Mouse (Mus musculus): ENCODE measurements around the gene Slc24a3. TPM values are rescaled to one million over a fixed set of nuclear protein-coding genes. Genes with fewer than 3 reads are reported as not detected.

Slc24a3 gene
- polyA plus RNA-seq, 1 experiment: 20.5 TPM

GRCm38 (mm10) chr2:145248185-145248584 lies 80.6 kb downstream of the Slc24a3 start:
- DNase-seq (ENCODE audit: low read depth): no peak
- no peak for TF ChIP-seq CTCF (IDR thresholded peaks at IDR 0.05; ENCODE audit: borderline replicate concordance, extremely low read depth, insufficient read depth, insufficient read length)
- TF ChIP-seq POLR2A (IDR thresholded peaks at IDR 0.05; ENCODE audit: borderline replicate concordance, extremely low read depth, insufficient read depth, insufficient read length, poor library complexity, severe bottlenecking): no peak

GRCm38 (mm10) chr2:145257332-145257731 lies 89.8 kb downstream of the Slc24a3 start:
- TF ChIP-seq CTCF (IDR thresholded peaks at IDR 0.05; ENCODE audit: borderline replicate concordance, extremely low read depth, insufficient read depth, insufficient read length): no peak
- TF ChIP-seq POLR2A (IDR thresholded peaks at IDR 0.05; ENCODE audit: borderline replicate concordance, extremely low read depth, insufficient read depth, insufficient read length, poor library complexity, severe bottlenecking): no peak
- DNase-seq (ENCODE audit: low read depth): peak; percentile 31

- TF ChIP-seq CTCF (IDR thresholded peaks at IDR 0.05; ENCODE audit: borderline replicate concordance, extremely low read depth, insufficient read depth, insufficient read length) (no peak), POLR2A (IDR thresholded peaks at IDR 0.05; ENCODE audit: borderline replicate concordance, extremely low read depth, insufficient read depth, insufficient read length, poor library complexity, severe bottlenecking) (no peak)
- DNase-seq (ENCODE audit: low read depth): no peak
Observed at GRCm38 (mm10) chr2:145257855-145258254, 90.3 kb downstream of the Slc24a3 start.

- TF ChIP-seq CTCF (IDR thresholded peaks at IDR 0.05; ENCODE audit: borderline replicate concordance, extremely low read depth, insufficient read depth, insufficient read length) (no peak), POLR2A (IDR thresholded peaks at IDR 0.05; ENCODE audit: borderline replicate concordance, extremely low read depth, insufficient read depth, insufficient read length, poor library complexity, severe bottlenecking) (no peak)
Observed at GRCm38 (mm10) chr2:145260574-145260973, 93.0 kb downstream of the Slc24a3 start.

GRCm38 (mm10) chr2:145262153-145262552 lies 94.6 kb downstream of the Slc24a3 start:
- TF ChIP-seq POLR2A (IDR thresholded peaks at IDR 0.05; ENCODE audit: borderline replicate concordance, extremely low read depth, insufficient read depth, insufficient read length, poor library complexity, severe bottlenecking) (no peak), CTCF (IDR thresholded peaks at IDR 0.05; ENCODE audit: borderline replicate concordance, extremely low read depth, insufficient read depth, insufficient read length) (no peak)
- DNase-seq (ENCODE audit: low read depth): no peak

More at GRCm38 (mm10) chr2:145260574-145260973, 93.0 kb downstream of the Slc24a3 start:
- DNase-seq (ENCODE audit: low read depth): no peak

- no peak for TF ChIP-seq CTCF (IDR thresholded peaks at IDR 0.05; ENCODE audit: borderline replicate concordance, extremely low read depth, insufficient read depth, insufficient read length)
- TF ChIP-seq POLR2A (IDR thresholded peaks at IDR 0.05; ENCODE audit: borderline replicate concordance, extremely low read depth, insufficient read depth, insufficient read length, poor library complexity, severe bottlenecking): no peak
- DNase-seq (ENCODE audit: low read depth): peak; percentile 10
Observed at GRCm38 (mm10) chr2:145266723-145267122, 99.2 kb downstream of the Slc24a3 start.

- no peak for TF ChIP-seq CTCF (IDR thresholded peaks at IDR 0.05; ENCODE audit: borderline replicate concordance, extremely low read depth, insufficient read depth, insufficient read length)
- no peak for DNase-seq (ENCODE audit: low read depth)
Observed at GRCm38 (mm10) chr2:145268971-145269370, 101.4 kb downstream of the Slc24a3 start.

GRCm38 (mm10) chr2:145269410-145269809 lies 101.9 kb downstream of the Slc24a3 start:
- no peak for DNase-seq (ENCODE audit: low read depth)
- TF ChIP-seq CTCF (IDR thresholded peaks at IDR 0.05; ENCODE audit: borderline replicate concordance, extremely low read depth, insufficient read depth, insufficient read length) (peak; percentile 15; the same call in 1 of the 2 replicates), POLR2A (IDR thresholded peaks at IDR 0.05; ENCODE audit: borderline replicate concordance, extremely low read depth, insufficient read depth, insufficient read length, poor library complexity, severe bottlenecking) (no peak)

GRCm38 (mm10) chr2:145274016-145274677 lies 106.6 kb downstream of the Slc24a3 start:
- no peak for TF ChIP-seq CTCF (IDR thresholded peaks at IDR 0.05; ENCODE audit: borderline replicate concordance, extremely low read depth, insufficient read depth, insufficient read length)
- TF ChIP-seq POLR2A (IDR thresholded peaks at IDR 0.05; ENCODE audit: borderline replicate concordance, extremely low read depth, insufficient read depth, insufficient read length, poor library complexity, severe bottlenecking): no peak

GRCm38 (mm10) chr2:145279336-145279735 lies 111.8 kb downstream of the Slc24a3 start:
- DNase-seq (ENCODE audit: low read depth): no peak
- no peak for TF ChIP-seq CTCF (IDR thresholded peaks at IDR 0.05; ENCODE audit: borderline replicate concordance, extremely low read depth, insufficient read depth, insufficient read length)
- no peak for TF ChIP-seq POLR2A (IDR thresholded peaks at IDR 0.05; ENCODE audit: borderline replicate concordance, extremely low read depth, insufficient read depth, insufficient read length, poor library complexity, severe bottlenecking)

More at GRCm38 (mm10) chr2:145274016-145274677, 106.6 kb downstream of the Slc24a3 start:
- DNase-seq (ENCODE audit: low read depth): no peak

- DNase-seq (ENCODE audit: low read depth): no peak
- TF ChIP-seq CTCF (IDR thresholded peaks at IDR 0.05; ENCODE audit: borderline replicate concordance, extremely low read depth, insufficient read depth, insufficient read length) (no peak), POLR2A (IDR thresholded peaks at IDR 0.05; ENCODE audit: borderline replicate concordance, extremely low read depth, insufficient read depth, insufficient read length, poor library complexity, severe bottlenecking) (no peak)
Observed at GRCm38 (mm10) chr2:145283746-145284145, 116.2 kb downstream of the Slc24a3 start.

- DNase-seq (ENCODE audit: low read depth): no peak
- TF ChIP-seq CTCF (IDR thresholded peaks at IDR 0.05; ENCODE audit: borderline replicate concordance, extremely low read depth, insufficient read depth, insufficient read length): no peak
- TF ChIP-seq POLR2A (IDR thresholded peaks at IDR 0.05; ENCODE audit: borderline replicate concordance, extremely low read depth, insufficient read depth, insufficient read length, poor library complexity, severe bottlenecking): no peak
Observed at GRCm38 (mm10) chr2:145288501-145288900, 120.9 kb downstream of the Slc24a3 start.

Measured in brain, embryonic 14.5 days (tissue).